Comparison of ENCODE assay signal across 15 mouse cellular contexts in the genomic region with DNA sequence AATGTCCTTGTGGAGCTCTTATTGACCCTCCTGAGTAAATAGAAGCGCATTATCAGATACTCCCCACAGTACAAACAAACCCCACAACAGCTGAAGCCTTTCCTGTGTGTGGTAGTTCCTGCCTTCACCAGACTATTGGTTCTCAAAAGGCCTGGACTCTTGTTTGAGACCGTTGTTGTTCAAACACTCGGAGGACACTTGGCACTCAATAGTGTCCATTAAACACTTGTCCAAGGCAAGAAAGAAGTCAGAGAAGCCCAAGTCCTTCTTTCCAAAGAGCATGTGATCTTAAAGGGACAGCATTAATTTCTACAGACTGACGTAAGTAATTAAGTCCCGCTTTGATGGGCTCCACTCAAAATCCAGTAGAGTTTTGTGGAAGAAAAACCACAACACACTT.
DNase-seq lines count a peak whose midpoint lies in the region; ATAC-seq and TF ChIP-seq lines count a peak whose summit lies in the region.
"Had no signal": no experiment of that assay in that cellular context is flagged by ENCODE, and none has a peak within 500 bp of the region (broad histone marks: within the 10 kb centered on the region; RNA-seq: fewer than 3 reads in every experiment).

No protein-coding gene starts in this region.

- no peak for TF ChIP-seq CTCF in intestine, postnatal 0 days (IDR thresholded peaks at IDR 0.05; ENCODE audit: low read depth)
- no peak for TF ChIP-seq CTCF in lung, postnatal 0 days (IDR thresholded peaks at IDR 0.05)

- no peak overlapping the region for H3K9ac ChIP-seq in liver, embryonic 12.5 days
- no peak overlapping the region for H3K9ac ChIP-seq in intestine, postnatal 0 days (ENCODE audit: low read depth, low read length)
- no peak overlapping the region for H3K9ac ChIP-seq in lung, postnatal 0 days (replicated peaks; ENCODE audit: low read depth)
- H3K9ac ChIP-seq in stomach, embryonic 16.5 days (ENCODE audit: low read length): no peak overlapping the region
- H3K9ac ChIP-seq: embryonic facial prominence, embryonic 15.5 days; forebrain, embryonic 15.5 days; neural tube, embryonic 12.5 days had no signal

- WGBS in liver, embryonic 12.5 days (ENCODE audit: insufficient replicate concordance): 54% methylated on average over 5 of the region's 5 CpGs
- 32% methylated on average over 5 of the region's 5 CpGs for WGBS in intestine, postnatal 0 days
- 43% methylated on average over 5 of the region's 5 CpGs for WGBS in lung, postnatal 0 days
- WGBS in stomach, embryonic 16.5 days: 62% methylated on average over 5 of the region's 5 CpGs

- no peaks in the 10 kb centered on the region for H3K36me3 ChIP-seq in liver, embryonic 12.5 days
- peaks cover 7% of the 10 kb centered on the region for H3K36me3 ChIP-seq in intestine, postnatal 0 days (ENCODE audit: control insufficient read depth, insufficient read depth)
- no peaks in the 10 kb centered on the region for H3K36me3 ChIP-seq in lung, postnatal 0 days (ENCODE audit: insufficient read depth, low read length)
- no peaks in the 10 kb centered on the region for H3K36me3 ChIP-seq in stomach, embryonic 16.5 days (ENCODE audit: control insufficient read depth, insufficient read depth, low read length)
- H3K36me3 ChIP-seq: forebrain, embryonic 15.5 days had no signal

- no peak for ATAC-seq in liver, embryonic 12.5 days
- ATAC-seq in intestine, postnatal 0 days: peak; percentile 44
- ATAC-seq in lung, postnatal 0 days: peak; percentile 86
- ATAC-seq in stomach, embryonic 16.5 days (ENCODE audit: insufficient read depth, low FRiP score): peak; percentile 83; the same call in 1 of the 2 replicates
- ATAC-seq: forebrain, embryonic 15.5 days had no signal

- no peak overlapping the region for H3K27ac ChIP-seq in liver, embryonic 12.5 days
- H3K27ac ChIP-seq in intestine, postnatal 0 days (ENCODE audit: low read depth, low read length): peak overlapping the region; percentile 87
- H3K27ac ChIP-seq in lung, postnatal 0 days (ENCODE audit: low read length): peak overlapping the region; percentile 22; the same call in 1 of the 2 replicates
- peak overlapping the region; percentile 81 for H3K27ac ChIP-seq in stomach, embryonic 16.5 days (ENCODE audit: low read length)
- H3K27ac ChIP-seq: embryonic facial prominence, embryonic 15.5 days; forebrain, embryonic 15.5 days; neural tube, embryonic 12.5 days had no signal

- 0 out of 2 replicates have a peak overlapping the region, but pooled peaks have one; percentile 44 for H3K4me2 ChIP-seq in liver, embryonic 12.5 days
- H3K4me2 ChIP-seq in intestine, postnatal 0 days (replicated peaks; ENCODE audit: low read depth): peak overlapping the region; percentile 52; the same call in 1 of the 2 replicates
- peak overlapping the region; percentile 18; the same call in 1 of the 2 replicates for H3K4me2 ChIP-seq in lung, postnatal 0 days (replicated peaks; ENCODE audit: low read depth, low read length)
- H3K4me2 ChIP-seq in stomach, embryonic 16.5 days (ENCODE audit: low read depth, low read length): peak overlapping the region; percentile 17; the same call in 1 of the 2 replicates
- H3K4me2 ChIP-seq: embryonic facial prominence, embryonic 15.5 days; forebrain, embryonic 15.5 days; neural tube, embryonic 12.5 days had no signal

- H3K9me3 ChIP-seq in liver, embryonic 12.5 days (replicated peaks): no peaks in the 10 kb centered on the region
- H3K9me3 ChIP-seq in intestine, postnatal 0 days (ENCODE audit: control insufficient read depth): no peaks in the 10 kb centered on the region
- no peaks in the 10 kb centered on the region for H3K9me3 ChIP-seq in lung, postnatal 0 days (ENCODE audit: low read length)
- no peaks in the 10 kb centered on the region for H3K9me3 ChIP-seq in stomach, embryonic 16.5 days (replicated peaks; ENCODE audit: control insufficient read depth, low read length)
- H3K9me3 ChIP-seq: forebrain, embryonic 15.5 days had no signal

- no peak overlapping the region for H3K4me3 ChIP-seq in liver, embryonic 12.5 days
- H3K4me3 ChIP-seq in intestine, postnatal 0 days (ENCODE audit: low read depth, low read length): 0 out of 2 replicates have a peak overlapping the region, but pooled peaks have one; percentile 2
- no peak overlapping the region for H3K4me3 ChIP-seq in lung, postnatal 0 days (ENCODE audit: low read depth, low read length)
- no peak overlapping the region for H3K4me3 ChIP-seq in stomach, embryonic 16.5 days (replicated peaks; ENCODE audit: low read length)
- H3K4me3 ChIP-seq: embryonic facial prominence, embryonic 15.5 days; forebrain, embryonic 15.5 days; neural tube, embryonic 12.5 days had no signal

- DNase-seq in liver: no peak
- DNase-seq in lung, postnatal 0 days (ENCODE audit: low spot score): peak; percentile 85
- no peak for DNase-seq in spleen, adult 12 weeks (ENCODE audit: low spot score)
- DNase-seq in left cerebral cortex, postnatal 25 days (ENCODE audit: low spot score in 2 of 2): no peak
- no peak for DNase-seq in kidney, postnatal 14 days
- DNase-seq: cerebellum, adult 11 months; gastrocnemius, postnatal 36 days; heart, postnatal 14 days; kidney, postnatal 10 days had no signal

- H3K27me3 ChIP-seq in liver, embryonic 12.5 days (replicated peaks): no peaks in the 10 kb centered on the region
- no peaks in the 10 kb centered on the region for H3K27me3 ChIP-seq in intestine, postnatal 0 days (replicated peaks; ENCODE audit: control insufficient read depth, insufficient read depth, low read length)
- no peaks in the 10 kb centered on the region for H3K27me3 ChIP-seq in lung, postnatal 0 days (replicated peaks; ENCODE audit: insufficient read depth, low read length)
- H3K27me3 ChIP-seq in stomach, embryonic 16.5 days (ENCODE audit: control insufficient read depth, insufficient read depth, low read length): no peaks in the 10 kb centered on the region
- H3K27me3 ChIP-seq: embryonic facial prominence, embryonic 15.5 days; forebrain, embryonic 15.5 days; neural tube, embryonic 12.5 days had no signal

- peaks cover 31% of the 10 kb centered on the region for H3K4me1 ChIP-seq in liver, embryonic 12.5 days
- peaks cover 15% of the 10 kb centered on the region; the same call in 1 of the 2 replicates for H3K4me1 ChIP-seq in intestine, postnatal 0 days (replicated peaks; ENCODE audit: control insufficient read depth, insufficient read depth, low read length)
- H3K4me1 ChIP-seq in lung, postnatal 0 days (ENCODE audit: insufficient read depth, low read depth, low read length): peaks cover 6% of the 10 kb centered on the region; the same call in 1 of the 2 replicates
- peaks cover 13% of the 10 kb centered on the region for H3K4me1 ChIP-seq in stomach, embryonic 16.5 days (ENCODE audit: control insufficient read depth, insufficient read depth, low read length)

- intact Hi-C loops in left cerebral cortex, postnatal 25 days (cut with DNase I): no loop called here

- peak; percentile 48 for TF ChIP-seq EP300 in lung, postnatal 0 days (IDR thresholded peaks at IDR 0.05)
